Mouse (Mus musculus) heart, embryonic 16.5 days (tissue): ENCODE measurements around the gene Ddit4l. TPM values are rescaled to one million over a fixed set of nuclear protein-coding genes. Genes with fewer than 3 reads are reported as not detected.
"Not testable (repeated sequence)": the region's sequence is repeated elsewhere in the genome, so short reads cannot be mapped to it uniquely, and the experiment has no call there.

Experiments used
- ATAC-seq: fragments of 200-750 bp; cut with Nextera tagmentation; replicated peaks from 2 replicates; pipeline ENCODE4 v1.8.0; 2017; ENCODE audit warnings: moderate number of reproducible peaks; ENCODE audit not compliant: insufficient read depth, low FRiP score; ENCODE audit errors: extremely low read depth
- H3K27ac ChIP-seq: fragments of 300-500 bp; sonication (generic); 2 replicates; pipeline ENCODE4 v1.5.1; 2014; ENCODE audit warnings: mild to moderate bottlenecking, low read length, control low read depth, moderate library complexity
- H3K27me3 ChIP-seq: fragments of 300-500 bp; sonication (generic); 2 replicates; pipeline ENCODE4 v1.6.1; 2014; ENCODE audit warnings: low read length, mixed read lengths; ENCODE audit not compliant: control insufficient read depth, insufficient read depth
- H3K36me3 ChIP-seq: fragments of 300-500 bp; sonication (generic); 2 replicates; pipeline ENCODE4 v1.6.1; 2014; ENCODE audit not compliant: control insufficient read depth, insufficient read depth
- H3K4me1 ChIP-seq: fragments of 300-500 bp; sonication (generic); 2 replicates; pipeline ENCODE4 v1.6.1; 2014; ENCODE audit warnings: low read length, mixed read lengths; ENCODE audit not compliant: control insufficient read depth, insufficient read depth
- H3K4me2 ChIP-seq: fragments of 300-500 bp; sonication (generic); 2 replicates; pipeline ENCODE4 v1.6.1; 2014; ENCODE audit warnings: low read depth, mild to moderate bottlenecking, control low read depth, low read length
- H3K4me3 ChIP-seq: fragments of 300-500 bp; sonication (generic); 2 replicates; pipeline ENCODE4 v1.5.1; 2014; ENCODE audit warnings: mild to moderate bottlenecking, control low read depth, low read length
- H3K9ac ChIP-seq: fragments of 300-500 bp; sonication (generic); 2 replicates; pipeline ENCODE4 v1.6.1; 2014; ENCODE audit warnings: low read length, control low read depth
- H3K9me3 ChIP-seq: fragments of 300-500 bp; sonication (generic); replicated peaks from 2 replicates; pipeline ENCODE4 v1.6.1; 2016; ENCODE audit warnings: low read length; ENCODE audit not compliant: control insufficient read depth
- whole genome bisulfite sequencing: fragments of 180-500 bp; shearing (Covaris S2); extraction: QIAGEN DNeasy Blood & Tissue Kit; methylation state at CpG from one replicate; pipeline ENCODE4 v1.1.7; 2014; 5-methylcytosine and 5-hydroxymethylcytosine counted together
- microRNA-seq: library from miRNA; unstranded; fragments of <30 nt; microRNA quantifications from one replicate; pipeline ENCODE4, GENCODE M21; 2017
- polyA plus RNA-seq: library from polyadenylated mRNA; unstranded; fragments of >200 nt; fragmentation: Nextera tagmentation; extraction: Ambion mirVana; gene quantifications from 2 replicates; pipeline ENCODE4 v1.2.1, GENCODE M21; 2015

Ddit4l gene
- polyA plus RNA-seq, 1 experiment from 2014 or later, result 9.3 TPM

DNA sequence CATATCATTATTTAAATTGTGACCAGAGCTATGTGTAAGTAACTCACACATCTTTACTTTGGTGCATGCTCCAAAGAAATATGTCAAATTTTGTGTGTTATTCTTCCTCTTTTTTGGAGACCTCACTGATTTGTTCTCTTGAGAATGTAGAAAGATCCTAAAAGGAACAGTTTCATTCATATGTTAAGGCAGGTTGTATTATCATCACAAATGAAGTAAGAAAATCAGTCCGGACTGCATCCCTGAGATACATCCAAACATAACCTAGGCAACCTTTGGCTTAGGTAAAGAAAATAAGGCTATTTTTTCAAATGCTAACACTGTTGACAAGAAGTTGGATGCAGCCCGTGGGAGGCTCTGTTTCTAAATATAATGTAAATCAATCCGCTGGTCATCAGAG is 21.2 kb downstream of the Ddit4l start:
- H3K36me3 ChIP-seq, result no peaks in the 10 kb centered on the region
- no peak overlapping the region for H3K4me3 ChIP-seq
- no peak overlapping the region for H3K27ac ChIP-seq
- no peaks in the 10 kb centered on the region for H3K27me3 ChIP-seq
- no peak overlapping the region for H3K4me2 ChIP-seq
- no peaks in the 10 kb centered on the region for H3K4me1 ChIP-seq
- ATAC-seq, result no peak
- no peaks in the 10 kb centered on the region for H3K9me3 ChIP-seq
- H3K9ac ChIP-seq, result no peak overlapping the region
- 73% methylated on average over 3 of the region's 3 CpGs for WGBS

DNA sequence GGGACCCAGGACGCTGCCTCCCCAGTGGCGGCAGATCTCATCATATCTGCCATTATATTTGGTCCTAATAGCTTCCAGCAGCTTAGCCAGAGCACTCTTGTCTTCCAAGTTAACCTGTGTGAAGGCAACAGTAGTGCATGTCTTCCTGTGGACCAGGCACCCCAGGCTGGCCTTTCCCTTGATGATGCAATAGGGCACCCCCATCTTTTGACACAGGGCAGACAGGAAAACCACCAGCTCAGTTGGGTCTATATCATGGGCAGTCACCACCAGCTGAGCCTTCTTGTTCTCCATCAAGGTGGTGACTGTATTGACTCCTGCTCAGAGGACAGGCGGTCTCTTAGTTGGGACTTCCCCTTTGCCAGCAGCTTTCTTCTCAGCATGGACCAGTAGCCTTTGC is 22.7 kb downstream of the Ddit4l start:
- no peaks in the 10 kb centered on the region for H3K27me3 ChIP-seq
- ATAC-seq, result no peak
- H3K4me3 ChIP-seq, result no peak overlapping the region
- H3K36me3 ChIP-seq, result no peaks in the 10 kb centered on the region
- no peak overlapping the region for H3K27ac ChIP-seq
- WGBS, result 90% methylated on average over 3 of the region's 3 CpGs
- no peaks in the 10 kb centered on the region for H3K9me3 ChIP-seq
- no peaks in the 10 kb centered on the region for H3K4me1 ChIP-seq
- no peak overlapping the region for H3K4me2 ChIP-seq
- H3K9ac ChIP-seq, result no peak overlapping the region

DNA sequence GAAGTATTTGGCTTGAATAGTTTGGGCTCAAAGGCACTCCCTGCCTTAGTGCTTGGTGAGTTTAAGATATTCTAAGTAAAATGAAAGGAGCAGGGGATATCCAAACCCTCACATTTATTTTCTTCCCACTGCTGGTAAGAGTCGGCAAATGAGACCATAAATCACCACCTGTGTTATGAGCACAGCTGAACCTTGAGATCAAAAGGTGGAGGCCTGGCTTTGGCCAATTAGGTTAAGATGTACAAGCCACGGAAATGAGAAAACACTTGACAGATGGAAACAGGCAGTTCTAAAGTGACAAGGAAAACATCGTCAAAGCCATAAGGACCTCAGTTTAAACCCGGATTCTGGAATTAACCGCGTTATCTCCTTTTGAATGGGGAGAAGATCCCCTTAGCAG is 23.5 kb downstream of the Ddit4l start:
- H3K36me3 ChIP-seq, result no peaks in the 10 kb centered on the region
- H3K27me3 ChIP-seq, result no peaks in the 10 kb centered on the region
- H3K4me2 ChIP-seq, result no peak overlapping the region
- no peak overlapping the region for H3K9ac ChIP-seq
- no peak overlapping the region for H3K4me3 ChIP-seq
- no peak overlapping the region for H3K27ac ChIP-seq
- WGBS, result 77% methylated on average over 6 of the region's 6 CpGs
- no peaks in the 10 kb centered on the region for H3K9me3 ChIP-seq
- H3K4me1 ChIP-seq, result no peaks in the 10 kb centered on the region
- ATAC-seq, result no peak

DNA sequence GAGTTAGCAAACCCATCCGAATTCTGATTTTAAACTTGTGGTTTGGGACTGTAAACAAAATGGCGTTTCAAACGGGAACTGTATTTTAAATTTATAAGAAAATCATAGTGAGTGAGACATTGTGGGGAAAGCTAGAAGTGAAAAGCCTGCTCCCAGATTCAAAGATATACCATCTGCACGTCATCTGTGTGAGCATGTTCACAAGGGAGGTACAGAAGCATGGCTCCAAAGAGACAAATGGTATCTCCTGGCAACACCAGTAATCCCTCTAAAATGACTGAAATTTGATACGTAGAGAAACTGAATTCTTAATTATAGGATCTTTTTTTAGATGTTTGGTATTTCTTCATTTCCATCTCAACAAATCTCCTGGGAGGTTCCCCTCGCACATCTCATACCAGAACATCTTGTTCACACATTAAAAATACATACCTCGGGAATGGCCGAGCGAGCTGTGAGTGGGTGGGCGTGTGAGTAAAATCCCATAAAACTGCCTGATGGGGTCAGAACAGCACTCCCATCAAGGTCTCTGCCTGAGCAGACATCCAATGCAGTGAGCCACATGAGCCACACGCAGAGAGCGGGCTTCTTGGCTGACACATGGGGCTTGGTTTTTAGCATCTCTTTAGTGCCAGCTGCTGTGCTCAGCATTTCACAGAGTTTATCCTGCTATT is 26.2 kb downstream of the Ddit4l start:
- ATAC-seq, result no peak
- Histone ChIP-seq H3K36me3 (no peaks in the 10 kb centered on the region), H3K4me1 (no peaks in the 10 kb centered on the region), H3K27ac (no peak overlapping the region), H3K27me3 (no peaks in the 10 kb centered on the region), H3K4me3 (no peak overlapping the region), H3K9me3 (no peaks in the 10 kb centered on the region), H3K9ac (no peak overlapping the region), H3K4me2 (no peak overlapping the region)
- 77% methylated on average over 12 of the region's 12 CpGs for WGBS

DNA sequence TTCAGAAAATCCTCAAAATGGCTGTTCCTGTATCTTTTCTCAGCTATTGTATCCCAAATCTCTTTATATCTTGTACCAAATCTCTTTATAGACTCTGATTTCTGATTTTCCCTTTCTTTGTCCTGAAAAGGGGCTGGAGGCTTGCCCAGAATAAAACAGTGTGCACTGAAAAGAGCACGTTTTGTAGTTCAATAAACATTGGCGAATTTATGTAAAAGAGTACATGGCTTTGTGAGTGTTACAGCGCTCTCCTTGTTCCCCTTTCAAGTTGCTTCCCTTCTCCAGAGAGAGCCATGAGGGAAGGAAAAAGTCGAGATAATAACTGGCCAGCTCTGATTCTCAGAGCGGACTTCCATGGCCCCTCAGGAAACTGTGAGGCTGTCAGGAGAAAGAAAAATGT is 27.7 kb downstream of the Ddit4l start:
- Histone ChIP-seq H3K4me1 (no peaks in the 10 kb centered on the region), H3K9me3 (no peaks in the 10 kb centered on the region), H3K4me2 (no peak overlapping the region), H3K4me3 (no peak overlapping the region), H3K27me3 (no peaks in the 10 kb centered on the region), H3K9ac (no peak overlapping the region), H3K36me3 (no peaks in the 10 kb centered on the region), H3K27ac (no peak overlapping the region)
- ATAC-seq, result no peak
- 71% methylated on average over 5 of the region's 5 CpGs for WGBS

DNA sequence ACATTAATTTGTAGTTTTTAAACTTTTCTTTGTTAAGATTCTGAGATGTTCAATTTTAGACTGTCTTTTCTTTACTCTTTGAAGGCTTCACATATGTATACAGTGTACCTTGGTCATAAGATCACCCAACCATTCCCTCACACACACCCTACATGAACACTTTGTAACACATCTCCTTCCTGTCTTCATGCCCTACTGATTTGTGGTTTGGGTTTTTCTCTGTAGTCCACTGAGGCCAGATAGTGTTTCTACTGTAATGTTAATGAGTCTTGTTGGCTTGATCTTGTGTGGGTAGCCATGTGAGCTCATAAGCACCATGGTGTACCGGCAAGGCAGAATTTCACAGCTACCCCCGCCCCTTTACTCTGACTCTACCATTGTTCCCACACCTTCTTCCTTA is 31.4 kb downstream of the Ddit4l start:
- 88% methylated on average over 2 of the region's 2 CpGs for WGBS
- H3K27ac ChIP-seq, result no peak overlapping the region
- no peaks in the 10 kb centered on the region for H3K27me3 ChIP-seq
- H3K4me2 ChIP-seq, result no peak overlapping the region
- no peaks in the 10 kb centered on the region for H3K4me1 ChIP-seq
- no peak for ATAC-seq
- H3K36me3 ChIP-seq, result no peaks in the 10 kb centered on the region
- H3K9me3 ChIP-seq, result no peaks in the 10 kb centered on the region
- no peak overlapping the region for H3K9ac ChIP-seq
- no peak overlapping the region for H3K4me3 ChIP-seq

DNA sequence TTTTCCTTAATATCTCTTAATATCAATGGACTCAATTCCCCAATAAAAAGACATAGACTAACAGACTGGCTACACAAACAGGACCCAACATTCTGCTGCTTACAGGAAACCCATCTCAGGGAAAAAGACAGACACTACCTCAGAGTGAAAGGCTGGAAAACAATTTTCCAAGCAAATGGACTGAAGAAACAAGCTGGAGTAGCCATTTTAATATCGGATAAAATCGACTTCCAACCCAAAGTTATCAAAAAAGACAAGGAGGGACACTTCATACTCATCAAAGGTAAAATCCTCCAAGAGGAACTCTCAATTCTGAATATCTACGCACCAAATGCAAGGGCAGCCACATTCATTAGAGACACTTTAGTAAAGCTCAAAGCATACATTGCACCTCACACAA is 49.8 kb downstream of the Ddit4l start, which contains the start of gene Gm21962:
Gene Gm21962 (plus strand): TSS at position 301 of the 400 bp plus-strand sequence.
- H3K4me3 ChIP-seq, ATAC-seq, H3K9ac ChIP-seq, H3K4me1 ChIP-seq, H3K27ac ChIP-seq, H3K4me2 ChIP-seq, H3K27me3 ChIP-seq, H3K36me3 ChIP-seq, H3K9me3 ChIP-seq: not testable (repeated sequence)
- no CpG with 5 or more reads among the region's 3 CpGs for WGBS

Small RNAs within 50 kb of the gene (microRNA-seq; reads per million reads assigned to microRNA genes)
- gene Gm22468, result not detected

Other genes starting within 250 kb of the Ddit4l start
- gene Gm21962, start 49.9 kb downstream of the Ddit4l start, polyA plus RNA-seq, result not detected in 2 replicates
- gene H2afz, start 242.9 kb downstream of the Ddit4l start, polyA plus RNA-seq, result 953 and 1,062 TPM in 2 replicates
- gene Dnajb14, start 246.1 kb downstream of the Ddit4l start, polyA plus RNA-seq, result 7.3 and 8.1 TPM in 2 replicates